Mouse (Mus musculus): ENCODE measurements around the gene Fcgr4. TPM values are rescaled to one million over a fixed set of nuclear protein-coding genes. Genes with fewer than 3 reads are reported as not detected.
A peak's percentile ranks its signal among the peaks of the same experiment; 100 is the strongest.
"Not testable (repeated sequence)": the region's sequence is repeated elsewhere in the genome, so short reads cannot be mapped to it uniquely, and the experiment has no call there.

The Fcgr4 gene
- 84.3 and 86.6 TPM in 2 replicates for polyA plus RNA-seq (2012; ENCODE audit: insufficient read depth, insufficient read length, missing spikeins)

DNA sequence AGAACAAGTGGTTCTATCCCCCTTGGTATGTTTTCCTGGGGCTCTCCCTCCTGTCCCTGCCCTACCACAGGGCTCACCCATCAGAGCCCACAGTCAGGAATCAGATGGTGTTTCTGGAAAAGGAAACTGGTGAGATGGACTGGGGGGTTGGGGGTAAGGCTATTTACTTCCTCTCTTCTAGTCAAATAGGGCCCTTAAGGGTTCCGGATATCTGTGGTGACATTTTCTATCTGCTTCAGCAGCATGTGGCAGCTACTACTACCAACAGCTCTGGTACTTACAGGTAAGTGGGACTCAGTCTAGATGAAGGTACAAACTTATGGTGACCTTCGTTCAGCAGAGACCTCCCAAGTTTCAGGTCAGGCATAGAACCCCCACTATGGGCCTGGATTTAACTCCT lies at the start of gene Fcgr4:
Gene Fcgr4 (plus strand): TSS at position 184 of the 400 bp plus-strand sequence.
- no peak for TF ChIP-seq CTCF (IDR thresholded peaks at IDR 0.05; ENCODE audit: low read depth, low read length)
- H3K4me1 ChIP-seq (ENCODE audit: control insufficient read depth, insufficient read depth, low read length) = peaks cover 42% of the 10 kb centered on the region
- H3K27ac ChIP-seq (ENCODE audit: insufficient read depth, low read depth, low read length) = peak within 1 kb of the TSS; percentile 89
- H3K4me3 ChIP-seq (ENCODE audit: insufficient read depth, low read length) = peak within 1 kb of the TSS; percentile 40

DNA sequence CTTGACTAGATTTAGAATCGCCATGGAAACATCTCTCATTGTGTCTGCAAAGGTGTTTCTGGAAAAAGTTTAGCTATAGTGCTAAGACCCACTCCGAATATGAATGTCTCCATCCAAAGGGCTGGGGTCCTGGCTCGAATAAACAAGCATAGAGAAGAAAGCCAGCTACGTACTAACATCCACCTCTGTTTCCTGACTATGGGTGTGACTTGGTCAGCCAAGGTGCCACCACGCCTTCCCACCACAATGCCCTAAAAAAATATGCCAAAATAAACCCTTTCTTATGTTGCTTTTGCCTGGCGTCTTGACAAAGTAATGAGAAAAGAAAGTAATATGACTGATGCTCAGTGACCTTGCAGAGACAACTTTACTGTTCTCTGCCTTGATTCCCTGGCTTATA lies 46.2 kb upstream of the Fcgr4 start:
- Histone ChIP-seq H3K4me3 (ENCODE audit: insufficient read depth, low read length) (no peak overlapping the region), H3K4me1 (ENCODE audit: control insufficient read depth, insufficient read depth, low read length) (peaks cover 40% of the 10 kb centered on the region), H3K27ac (ENCODE audit: insufficient read depth, low read depth, low read length) (no peak overlapping the region)
- no peak for TF ChIP-seq POLR2A (IDR thresholded peaks at IDR 0.05; ENCODE audit: borderline replicate concordance, low read depth, low read length)
- no peak for TF ChIP-seq CTCF (IDR thresholded peaks at IDR 0.05; ENCODE audit: low read depth, low read length)

DNA sequence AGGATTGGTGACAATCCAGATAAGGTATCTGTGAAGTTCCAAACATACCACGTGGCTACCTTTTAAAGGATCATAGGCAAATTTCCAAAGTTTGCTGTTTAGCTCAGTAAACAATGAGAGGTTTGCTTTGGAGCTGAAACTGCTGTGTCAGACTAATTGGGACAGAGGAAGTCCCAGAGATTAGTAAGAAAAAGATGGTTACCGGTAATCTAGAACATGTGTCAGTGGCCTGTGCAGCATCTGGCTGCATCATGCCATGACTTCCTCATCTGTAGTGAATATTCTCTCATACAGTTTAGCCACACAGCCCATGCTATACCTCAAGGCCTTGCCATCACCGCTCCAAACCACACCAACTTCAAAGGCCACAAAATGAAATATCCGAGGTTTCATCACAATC lies 45.8 kb upstream of the Fcgr4 start:
- Histone ChIP-seq H3K27ac (ENCODE audit: insufficient read depth, low read depth, low read length) (no peak overlapping the region), H3K4me1 (ENCODE audit: control insufficient read depth, insufficient read depth, low read length) (peaks cover 40% of the 10 kb centered on the region), H3K4me3 (ENCODE audit: insufficient read depth, low read length) (no peak overlapping the region)
- TF ChIP-seq POLR2A (IDR thresholded peaks at IDR 0.05; ENCODE audit: borderline replicate concordance, low read depth, low read length) = no peak
- no peak for TF ChIP-seq CTCF (IDR thresholded peaks at IDR 0.05; ENCODE audit: low read depth, low read length)

DNA sequence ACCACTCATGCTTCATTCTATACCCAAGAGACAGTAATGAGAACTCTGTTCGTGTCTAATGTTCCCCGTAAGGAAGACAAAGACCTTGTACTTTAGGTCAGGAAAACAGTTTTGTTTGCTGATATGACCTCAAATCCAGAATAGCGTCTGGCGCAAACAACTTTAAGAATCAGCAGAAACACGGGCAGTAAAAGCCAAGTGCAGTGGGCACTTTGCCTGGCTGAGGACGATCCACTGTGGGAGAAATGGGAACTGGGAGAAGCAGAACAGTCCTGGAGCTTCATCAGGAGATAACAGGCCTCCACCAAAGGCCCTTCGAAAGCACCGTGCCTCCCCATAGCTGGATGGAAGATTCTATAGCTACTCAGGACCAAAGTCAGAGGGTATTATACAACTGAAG lies 44.5 kb upstream of the Fcgr4 start:
- Histone ChIP-seq H3K4me1 (ENCODE audit: control insufficient read depth, insufficient read depth, low read length) (peaks cover 45% of the 10 kb centered on the region), H3K27ac (ENCODE audit: insufficient read depth, low read depth, low read length) (no peak overlapping the region), H3K4me3 (ENCODE audit: insufficient read depth, low read length) (no peak overlapping the region)
- no peak for TF ChIP-seq POLR2A (IDR thresholded peaks at IDR 0.05; ENCODE audit: borderline replicate concordance, low read depth, low read length)
- TF ChIP-seq CTCF (IDR thresholded peaks at IDR 0.05; ENCODE audit: low read depth, low read length) = no peak

DNA sequence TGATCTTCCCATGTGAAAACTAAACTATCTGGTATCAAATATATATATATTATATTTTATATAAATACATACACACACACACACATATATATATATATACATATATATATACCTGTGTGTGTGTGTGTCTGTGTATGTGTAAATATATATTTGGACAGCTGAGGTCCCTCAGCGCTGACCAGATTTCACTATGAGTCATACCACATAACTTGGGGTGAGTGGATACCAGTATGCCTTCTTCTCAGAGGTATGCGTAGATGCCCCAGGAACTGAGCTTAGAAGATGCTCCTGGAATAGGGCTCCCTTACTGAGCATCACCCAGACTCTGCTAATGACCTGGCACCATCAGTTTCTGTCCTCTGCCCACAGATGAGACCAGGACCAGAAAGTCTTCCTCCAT lies 44.0 kb upstream of the Fcgr4 start:
- Histone ChIP-seq H3K4me3 (ENCODE audit: insufficient read depth, low read length) (no peak overlapping the region), H3K27ac (ENCODE audit: insufficient read depth, low read depth, low read length) (no peak overlapping the region), H3K4me1 (ENCODE audit: control insufficient read depth, insufficient read depth, low read length) (peaks cover 45% of the 10 kb centered on the region)
- no peak for TF ChIP-seq CTCF (IDR thresholded peaks at IDR 0.05; ENCODE audit: low read depth, low read length)
- TF ChIP-seq POLR2A (IDR thresholded peaks at IDR 0.05; ENCODE audit: borderline replicate concordance, low read depth, low read length) = no peak

DNA sequence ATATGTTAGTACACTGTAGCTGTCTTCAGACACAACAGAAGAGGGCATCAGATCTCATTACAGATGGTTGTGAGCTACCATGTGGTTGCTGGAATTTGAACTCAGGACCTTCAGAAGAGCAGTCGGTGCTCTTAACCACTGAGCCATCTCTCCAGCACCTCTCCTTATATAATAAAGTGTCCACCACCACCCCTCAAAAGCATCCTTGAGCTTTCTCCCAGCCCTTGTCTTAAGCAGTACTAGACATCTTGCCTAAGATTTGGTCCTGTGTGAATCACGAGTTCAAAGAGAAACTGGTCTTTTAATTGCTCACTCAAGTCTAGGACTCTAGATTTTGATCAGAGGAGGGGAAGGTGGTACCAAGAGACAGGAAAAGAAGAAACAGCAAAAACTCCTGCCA lies 43.4 kb upstream of the Fcgr4 start:
- peaks cover 45% of the 10 kb centered on the region for H3K4me1 ChIP-seq (ENCODE audit: control insufficient read depth, insufficient read depth, low read length)
- peak overlapping the region; percentile 70 for H3K27ac ChIP-seq (ENCODE audit: insufficient read depth, low read depth, low read length)
- peak overlapping the region; percentile 65 for H3K4me3 ChIP-seq (ENCODE audit: insufficient read depth, low read length)

DNA sequence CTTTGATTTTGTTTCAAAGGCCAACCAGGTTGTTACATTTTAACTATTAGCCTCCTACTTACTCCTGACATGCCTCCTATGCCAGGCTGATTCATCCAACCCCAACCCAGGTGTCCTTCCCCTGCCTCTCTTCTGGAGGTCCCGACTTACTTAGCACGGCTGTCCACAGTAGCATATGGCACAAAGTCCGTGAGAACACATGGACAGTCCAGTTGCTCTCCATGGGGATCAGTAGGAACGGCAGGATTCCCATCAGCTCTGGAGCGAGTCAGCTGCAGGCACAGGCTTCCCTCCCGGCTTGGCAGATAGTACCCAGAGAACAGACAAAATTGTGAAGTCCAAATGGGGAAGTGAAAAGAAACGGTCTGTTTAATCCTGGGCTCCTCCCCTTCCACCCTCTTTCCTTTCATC lies 43.0 kb upstream of the Fcgr4 start:
- H3K27ac ChIP-seq (ENCODE audit: insufficient read depth, low read depth, low read length) = peak overlapping the region; percentile 70
- H3K4me3 ChIP-seq (ENCODE audit: insufficient read depth, low read length) = peak overlapping the region; percentile 65
- peaks cover 45% of the 10 kb centered on the region for H3K4me1 ChIP-seq (ENCODE audit: control insufficient read depth, insufficient read depth, low read length)
- TF ChIP-seq POLR2A (IDR thresholded peaks at IDR 0.05; ENCODE audit: borderline replicate concordance, low read depth, low read length) = no peak

DNA sequence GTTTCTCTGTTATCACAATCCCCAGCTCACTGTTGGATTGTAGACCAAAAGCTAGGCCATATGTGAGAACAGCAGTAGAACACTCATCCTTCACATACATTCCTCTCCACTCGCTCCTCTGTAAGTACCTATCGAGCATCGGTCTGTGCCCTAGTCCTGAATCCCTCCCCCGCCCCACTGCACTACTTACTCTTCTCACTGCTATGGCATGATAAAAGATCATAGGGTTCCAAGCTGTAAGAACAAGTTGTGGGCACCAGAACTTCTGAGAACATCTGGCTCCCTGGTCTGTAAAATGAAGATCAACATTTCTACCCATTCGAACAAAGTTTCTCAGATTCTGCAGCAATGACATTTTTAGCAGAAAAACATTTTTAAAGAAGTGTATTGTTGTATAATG lies 42.3 kb upstream of the Fcgr4 start, which contains the start of gene Fcgr2b:
Gene Fcgr2b (minus strand): TSS at position 101 of the 400 bp plus-strand sequence.
- peak within 1 kb of the TSS; percentile 70 for H3K27ac ChIP-seq (ENCODE audit: insufficient read depth, low read depth, low read length)
- no peak for TF ChIP-seq CTCF (IDR thresholded peaks at IDR 0.05; ENCODE audit: low read depth, low read length)
- no peak for TF ChIP-seq POLR2A (IDR thresholded peaks at IDR 0.05; ENCODE audit: borderline replicate concordance, low read depth, low read length)
- peaks cover 45% of the 10 kb centered on the region for H3K4me1 ChIP-seq (ENCODE audit: control insufficient read depth, insufficient read depth, low read length)
- H3K4me3 ChIP-seq (ENCODE audit: insufficient read depth, low read length) = peak within 1 kb of the TSS; percentile 65

DNA sequence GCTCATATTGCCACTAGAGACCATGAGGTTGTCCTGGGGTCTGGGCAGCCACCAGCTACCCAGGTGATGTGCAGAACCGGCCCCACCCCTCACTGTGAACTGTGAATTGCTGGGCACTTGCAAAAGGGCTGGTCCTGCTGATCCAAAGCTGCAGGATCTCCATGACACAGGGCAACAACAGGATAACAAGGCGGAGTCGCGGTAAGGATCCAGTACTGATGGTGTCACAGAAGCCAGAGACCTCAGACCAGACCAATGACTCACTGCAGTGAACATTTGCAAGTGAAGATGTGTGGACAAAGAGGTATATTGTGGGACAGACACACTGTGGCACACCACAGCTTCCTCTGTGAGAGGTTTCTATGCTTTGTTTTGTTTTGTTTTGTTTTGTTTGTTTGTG lies 40.1 kb upstream of the Fcgr4 start:
- Histone ChIP-seq H3K27ac (ENCODE audit: insufficient read depth, low read depth, low read length) (no peak overlapping the region), H3K4me3 (ENCODE audit: insufficient read depth, low read length) (no peak overlapping the region), H3K4me1 (ENCODE audit: control insufficient read depth, insufficient read depth, low read length) (peaks cover 40% of the 10 kb centered on the region)
- TF ChIP-seq POLR2A (IDR thresholded peaks at IDR 0.05; ENCODE audit: borderline replicate concordance, low read depth, low read length) = no peak
- TF ChIP-seq CTCF (IDR thresholded peaks at IDR 0.05; ENCODE audit: low read depth, low read length) = no peak

DNA sequence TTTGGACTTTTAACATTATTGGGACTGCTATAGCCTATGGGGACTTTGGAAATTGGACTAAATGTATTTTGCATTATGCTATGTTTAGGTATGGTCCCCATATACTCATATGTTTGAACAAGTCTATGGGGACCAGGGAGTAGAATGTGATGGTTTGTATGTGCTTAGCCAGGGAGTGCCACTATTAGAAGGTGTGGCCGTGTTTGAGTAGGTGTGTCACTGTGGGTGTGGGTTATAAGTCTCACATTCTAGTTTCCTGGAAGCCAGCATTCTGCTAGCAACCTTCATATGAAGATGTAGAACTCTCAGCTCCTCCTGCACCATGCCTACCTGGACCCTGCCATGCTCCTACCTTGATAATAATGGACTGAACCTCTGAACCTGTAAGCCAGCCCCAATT lies 37.0 kb upstream of the Fcgr4 start:
- H3K4me3 ChIP-seq (ENCODE audit: insufficient read depth, low read length) = not testable (repeated sequence)

DNA sequence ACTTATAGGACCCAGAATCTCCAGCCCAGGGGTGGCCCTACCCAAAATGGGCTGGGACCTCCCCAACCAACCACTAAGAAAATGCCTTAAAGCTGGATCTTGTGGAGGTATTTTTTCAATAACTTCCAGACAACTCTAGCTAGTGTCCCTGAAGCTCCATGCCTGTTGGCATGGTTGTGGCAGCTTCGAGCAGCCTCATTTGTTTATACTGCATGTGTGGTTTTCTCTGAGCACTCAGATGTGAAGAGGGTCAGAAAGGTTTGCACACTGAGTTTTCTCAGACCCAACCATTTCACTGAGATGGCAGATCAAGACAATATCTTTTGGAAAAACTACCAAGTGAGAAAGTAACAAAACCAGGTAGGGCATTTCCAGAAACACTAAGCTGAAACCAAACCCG lies 36.4 kb upstream of the Fcgr4 start:
- Histone ChIP-seq H3K27ac (ENCODE audit: insufficient read depth, low read depth, low read length) (no peak overlapping the region), H3K4me3 (ENCODE audit: insufficient read depth, low read length) (no peak overlapping the region), H3K4me1 (ENCODE audit: control insufficient read depth, insufficient read depth, low read length) (peaks cover 39% of the 10 kb centered on the region)
- TF ChIP-seq CTCF (IDR thresholded peaks at IDR 0.05; ENCODE audit: low read depth, low read length) (no peak), POLR2A (IDR thresholded peaks at IDR 0.05; ENCODE audit: borderline replicate concordance, low read depth, low read length) (no peak)

More for the DNA sequence above, 37.0 kb upstream of the Fcgr4 start:
- peaks cover 41% of the 10 kb centered on the region for H3K4me1 ChIP-seq (ENCODE audit: control insufficient read depth, insufficient read depth, low read length)
- H3K27ac ChIP-seq (ENCODE audit: insufficient read depth, low read depth, low read length) = not testable (repeated sequence)
